Mouse (Mus musculus): ENCODE results near the gene Frmd8.

GRCm38 (mm10) chr19:5893282-5894001 lies 18.4 kb upstream of the Frmd8 start:
- TF ChIP-seq CTCF (IDR thresholded peaks at IDR 0.05; ENCODE audit: low read depth) (no peak), EP300 (IDR thresholded peaks at IDR 0.05; ENCODE audit: low read depth) (no peak)

All from liver, postnatal 0 days (tissue).